Mouse (Mus musculus) liver, embryonic 16.5 days (tissue): ENCODE measurements around the gene Ppa1. TPM values are rescaled to one million over a fixed set of nuclear protein-coding genes. Genes with fewer than 3 reads are reported as not detected.

Experiments
- ATAC-seq: fragments of 200-750 bp; cut with Nextera tagmentation; 2 replicates; pipeline ENCODE4 v1.8.0; 2017; ENCODE audit warnings: low read depth, mild to moderate bottlenecking, moderate number of reproducible peaks, moderate library complexity
- H3K27ac ChIP-seq: fragments of 300-500 bp; sonication (generic); 2 replicates; pipeline ENCODE4 v1.5.1; 2014; ENCODE audit warnings: mild to moderate bottlenecking, low read length
- H3K27me3 ChIP-seq: fragments of 300-500 bp; sonication (generic); 2 replicates; pipeline ENCODE4 v1.6.1; 2014; ENCODE audit warnings: low read depth, low read length, mixed read lengths; ENCODE audit not compliant: control insufficient read depth, insufficient read depth
- H3K36me3 ChIP-seq: fragments of 300-500 bp; sonication (generic); 2 replicates; pipeline ENCODE4 v1.6.1; 2014; ENCODE audit warnings: mild to moderate bottlenecking; ENCODE audit not compliant: control insufficient read depth, insufficient read depth
- H3K4me1 ChIP-seq: fragments of 300-500 bp; sonication (generic); 2 replicates; pipeline ENCODE4 v1.6.1; 2014; ENCODE audit warnings: low read depth, low read length, mixed read lengths; ENCODE audit not compliant: control insufficient read depth
- H3K4me2 ChIP-seq: fragments of 300-500 bp; sonication (generic); 2 replicates; pipeline ENCODE4 v1.6.1; 2014; ENCODE audit warnings: low read depth, low read length, mixed read lengths
- H3K4me3 ChIP-seq: fragments of 300-500 bp; sonication (generic); 2 replicates; pipeline ENCODE4 v1.5.1; 2014; ENCODE audit warnings: low read depth, mild to moderate bottlenecking, low read length
- H3K9ac ChIP-seq: fragments of 300-500 bp; sonication (generic); 2 replicates; pipeline ENCODE4 v1.6.1; 2014; ENCODE audit warnings: low read depth, low read length
- H3K9me3 ChIP-seq: fragments of 300-500 bp; sonication (generic); replicated peaks from 2 replicates; pipeline ENCODE4 v1.6.1; 2016; ENCODE audit warnings: low read length; ENCODE audit not compliant: control insufficient read depth
- WGBS: fragments of 180-500 bp; shearing (Covaris S2); extraction: QIAGEN DNeasy Blood & Tissue Kit; methylation state at CpG from one replicate; pipeline ENCODE4 v1.1.7; 2014; ENCODE audit not compliant: insufficient replicate concordance; 5-methylcytosine and 5-hydroxymethylcytosine counted together
- polyA plus RNA-seq: library from polyadenylated mRNA; unstranded; fragments of >200 nt; fragmentation: Nextera tagmentation; extraction: Ambion mirVana; gene quantifications from 2 replicates; pipeline ENCODE4 v1.2.1, GENCODE M21; 2015

The Ppa1 gene
- polyA plus RNA-seq, 1 experiment from 2014 or later, result 84.5 TPM

DNA sequence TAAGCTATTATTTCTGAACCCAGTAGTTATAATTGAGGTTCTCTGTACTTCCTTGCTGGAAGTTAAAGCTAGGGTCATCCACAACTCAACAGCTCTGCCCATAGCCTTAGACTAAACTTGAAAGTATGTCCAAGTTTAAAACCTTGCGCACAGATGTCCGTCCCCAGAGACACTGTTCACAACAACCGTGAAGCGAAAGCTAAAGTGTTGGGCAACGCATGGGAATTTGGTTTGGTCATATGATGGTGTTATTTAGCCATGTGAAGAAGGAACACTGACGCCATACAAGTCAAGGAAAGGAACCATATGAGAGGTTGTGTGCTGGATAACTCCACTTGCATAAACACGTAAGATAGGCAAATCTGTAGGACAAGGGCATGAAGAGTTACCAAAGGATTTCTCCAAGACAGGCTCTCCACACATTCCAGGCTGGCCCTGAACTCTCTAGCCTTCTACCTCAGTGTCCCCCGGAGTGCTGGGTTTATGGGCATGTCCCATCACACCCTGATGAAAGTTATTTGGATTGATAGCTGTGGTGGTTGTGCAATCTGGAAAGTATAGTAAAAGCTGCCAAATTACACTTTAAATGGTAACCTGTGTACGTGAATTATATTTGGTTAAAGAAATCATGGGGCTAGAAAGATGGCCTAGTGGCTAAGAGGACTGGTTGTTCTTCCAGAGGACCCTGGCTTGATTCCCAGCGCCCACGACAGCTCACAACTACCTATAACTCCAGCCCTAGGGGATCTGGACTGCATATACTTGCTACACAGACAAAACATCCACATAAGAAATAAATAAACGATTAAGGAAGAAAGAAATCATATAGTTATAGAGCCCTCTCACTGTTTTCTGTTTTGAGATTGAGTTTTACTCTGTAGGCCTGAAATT is 69.3 kb downstream of the Ppa1 start:
- no peak for ATAC-seq
- no peak overlapping the region for H3K4me3 ChIP-seq
- H3K4me2 ChIP-seq, result no peak overlapping the region
- no peak overlapping the region for H3K27ac ChIP-seq
- no peaks in the 10 kb centered on the region for H3K27me3 ChIP-seq
- H3K36me3 ChIP-seq, result no peaks in the 10 kb centered on the region
- H3K4me1 ChIP-seq, result peaks cover 11% of the 10 kb centered on the region
- no peak overlapping the region for H3K9ac ChIP-seq
- no peaks in the 10 kb centered on the region for H3K9me3 ChIP-seq
- 74% methylated on average over 12 of the region's 12 CpGs for WGBS

DNA sequence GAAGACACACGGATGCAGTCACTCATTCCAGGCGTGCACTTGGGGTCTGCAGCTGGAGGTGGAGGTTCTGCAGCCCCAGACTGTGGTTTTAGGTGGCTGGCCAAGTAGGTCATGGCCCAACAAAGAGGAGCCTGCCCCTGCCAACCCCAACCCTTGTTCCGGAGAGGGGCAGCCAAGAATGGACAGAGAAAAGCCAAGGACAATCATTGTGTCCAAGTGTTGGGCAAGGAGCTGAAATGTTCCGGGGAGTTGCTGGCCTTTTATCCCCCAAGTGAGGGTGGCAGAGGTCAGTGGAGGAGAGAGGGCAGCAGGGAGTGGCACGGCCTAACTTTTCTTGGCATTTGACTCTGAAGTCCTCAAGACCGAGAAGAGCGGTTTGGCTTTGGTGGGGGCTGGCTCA is 72.0 kb downstream of the Ppa1 start:
- Histone ChIP-seq H3K4me3 (no peak overlapping the region), H3K27me3 (no peaks in the 10 kb centered on the region), H3K9me3 (no peaks in the 10 kb centered on the region), H3K36me3 (no peaks in the 10 kb centered on the region), H3K4me2 (no peak overlapping the region), H3K9ac (no peak overlapping the region), H3K27ac (no peak overlapping the region), H3K4me1 (peaks cover 3% of the 10 kb centered on the region; the same call in 1 of the 2 replicates)
- no peak for ATAC-seq
- 81% methylated on average over 7 of the region's 7 CpGs for WGBS

DNA sequence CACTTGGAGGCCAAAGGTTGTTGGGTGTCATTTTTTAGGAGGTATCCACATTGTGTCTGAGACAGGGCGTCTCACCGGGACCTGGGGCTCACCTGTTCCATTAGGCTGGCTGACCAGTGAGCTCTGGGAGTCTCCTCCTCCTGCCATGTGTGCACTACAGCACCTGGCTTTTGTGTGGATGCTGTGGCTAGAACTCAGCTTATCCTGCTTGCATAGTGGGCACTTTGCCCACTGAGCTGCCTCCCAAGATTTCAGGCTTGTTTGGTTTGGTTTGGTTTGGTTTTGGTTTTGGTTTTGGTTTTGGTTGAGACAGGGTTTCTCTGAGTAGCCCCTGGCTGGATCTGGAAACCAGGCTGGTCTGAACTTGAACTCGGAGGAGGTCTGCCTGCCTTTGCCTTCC is 73.9 kb downstream of the Ppa1 start:
- H3K27ac ChIP-seq, result no peak overlapping the region
- no peak for ATAC-seq
- 49% methylated on average over 3 of the region's 3 CpGs for WGBS
- H3K9me3 ChIP-seq, result no peaks in the 10 kb centered on the region
- H3K36me3 ChIP-seq, result no peaks in the 10 kb centered on the region
- H3K4me1 ChIP-seq, result no peaks in the 10 kb centered on the region
- no peak overlapping the region for H3K9ac ChIP-seq
- no peak overlapping the region for H3K4me2 ChIP-seq
- no peaks in the 10 kb centered on the region for H3K27me3 ChIP-seq
- H3K4me3 ChIP-seq, result no peak overlapping the region

DNA sequence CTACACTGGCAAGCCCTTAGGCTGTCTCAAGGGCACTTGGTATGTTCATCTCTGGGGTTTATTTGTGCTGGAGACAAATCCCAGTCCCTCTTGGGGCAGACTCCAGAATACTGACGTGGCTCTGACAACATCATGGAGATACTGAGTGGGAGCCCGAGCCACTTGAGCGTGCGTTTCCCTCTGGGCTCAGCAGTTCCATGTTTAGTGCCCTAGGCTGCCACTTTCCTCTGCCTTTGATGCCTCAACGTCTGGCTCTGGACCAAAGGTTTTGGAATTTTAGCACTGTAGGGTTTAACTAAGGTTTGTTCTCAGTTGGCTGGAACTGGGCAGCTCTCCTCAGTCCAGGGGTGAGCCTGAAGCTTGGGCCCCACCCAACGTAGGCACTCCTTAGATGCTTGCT is 74.9 kb downstream of the Ppa1 start:
- no peak overlapping the region for H3K27ac ChIP-seq
- no peak for ATAC-seq

More for the DNA sequence above, 74.9 kb downstream of the Ppa1 start:
- H3K4me3 ChIP-seq, result no peak overlapping the region
- no peak overlapping the region for H3K9ac ChIP-seq
- H3K4me2 ChIP-seq, result no peak overlapping the region
- WGBS, result 64% methylated on average over 6 of the region's 6 CpGs
- H3K36me3 ChIP-seq, result no peaks in the 10 kb centered on the region
- H3K9me3 ChIP-seq, result no peaks in the 10 kb centered on the region
- no peaks in the 10 kb centered on the region for H3K27me3 ChIP-seq
- H3K4me1 ChIP-seq, result no peaks in the 10 kb centered on the region

Other genes with a start within 250 kb of the Ppa1 start
- 0.46 and 0.88 TPM in 2 replicates for gene Nodal, start 230.6 kb upstream of the Ppa1 start, polyA plus RNA-seq
- 36.4 and 39.4 TPM in 2 replicates for gene Eif4ebp2, start 195.9 kb upstream of the Ppa1 start, polyA plus RNA-seq
- 5.1 and 5.5 TPM in 2 replicates for gene Lrrc20, start 172.8 kb upstream of the Ppa1 start, polyA plus RNA-seq
- not detected in 2 replicates for gene Npffr1, start 53.1 kb upstream of the Ppa1 start, polyA plus RNA-seq
- 66.6 and 67.0 TPM in 2 replicates for gene Sar1a, start 31.7 kb downstream of the Ppa1 start, polyA plus RNA-seq
- gene Tysnd1, start 47.0 kb downstream of the Ppa1 start, polyA plus RNA-seq, result 10.7 and 12.8 TPM in 2 replicates
- 5.6 and 6.0 TPM in 2 replicates for gene Aifm2, start 66.7 kb downstream of the Ppa1 start, polyA plus RNA-seq
- gene H2afy2, start 135.6 kb downstream of the Ppa1 start, polyA plus RNA-seq, result 4.4 and 4.9 TPM in 2 replicates